Mouse (Mus musculus) thymus, postnatal 36 days (tissue): ENCODE measurements around the gene Dynlt1a.
"Not testable (repeated sequence)": the region's sequence is repeated elsewhere in the genome, so short reads cannot be mapped to it uniquely, and the experiment has no call there.

ENCODE experiments used
- DNase-seq, 2 experiments: peaks; one replicate each; pipeline ENCODE4 v3.0.0; 2022; ENCODE audit warnings: mixed read lengths in 2 of 2

Dynlt1a gene

GRCm38 (mm10) chr17:6286169-6286568 lies 31.1 kb downstream of the Dynlt1a start:
- DNase-seq, result not testable (repeated sequence)

GRCm38 (mm10) chr17:6283137-6283536 lies 34.2 kb downstream of the Dynlt1a start:
- DNase-seq, result not testable (repeated sequence)

GRCm38 (mm10) chr17:6280513-6280912 lies 36.8 kb downstream of the Dynlt1a start:
- DNase-seq, result not testable (repeated sequence)

- not testable (repeated sequence) for DNase-seq
Measured at GRCm38 (mm10) chr17:6279772-6280171, 37.5 kb downstream of the Dynlt1a start.

GRCm38 (mm10) chr17:6279205-6279604 lies 38.1 kb downstream of the Dynlt1a start:
- DNase-seq, result not testable (repeated sequence)

- not testable (repeated sequence) for DNase-seq
Measured at GRCm38 (mm10) chr17:6274693-6275092, 42.6 kb downstream of the Dynlt1a start.

- DNase-seq, result not testable (repeated sequence)
Measured at GRCm38 (mm10) chr17:6271970-6272369, 45.3 kb downstream of the Dynlt1a start.

GRCm38 (mm10) chr17:6270840-6271239 lies 46.5 kb downstream of the Dynlt1a start:
- DNase-seq, result not testable (repeated sequence)

GRCm38 (mm10) chr17:6269876-6270831 lies 47.1 kb downstream of the Dynlt1a start:
- DNase-seq, result peak; percentile 22 to 31

- not testable (repeated sequence) for DNase-seq
Measured at GRCm38 (mm10) chr17:6257070-6257456, 60.2 kb downstream of the Dynlt1a start.

GRCm38 (mm10) chr17:6256400-6257069 lies 60.8 kb downstream of the Dynlt1a start, which contains the start of gene Tmem181a:
Gene Tmem181a (plus strand): TSS chr17:6256860.
- DNase-seq, result not testable (repeated sequence)
